14 mouse cellular contexts compared by ENCODE assay signal in genomic region chr3:38261326-38262075, GRCm38 (mm10).
A peak's percentile ranks its signal among the peaks of the same experiment; 100 is the strongest.
DNase-seq lines count a peak whose midpoint lies in the region; ATAC-seq and TF ChIP-seq lines count a peak whose summit lies in the region.
"Had no signal": no experiment of that assay in that cellular context is flagged by ENCODE, and none has a peak within 500 bp of the region (broad histone marks: within the 10 kb centered on the region; RNA-seq: fewer than 3 reads in every experiment).

No protein-coding gene starts in this region.

- H3K36me3 ChIP-seq in hindbrain, embryonic 10.5 days = no peaks in the 10 kb centered on the region
- no peaks in the 10 kb centered on the region for H3K36me3 ChIP-seq in midbrain, embryonic 14.5 days (ENCODE audit: control insufficient read depth, insufficient read depth, low read length)
- no peaks in the 10 kb centered on the region for H3K36me3 ChIP-seq in kidney, embryonic 14.5 days (ENCODE audit: control insufficient read depth, insufficient read depth, low read length)
- H3K36me3 ChIP-seq: limb, embryonic 12.5 days had no signal

- ATAC-seq in midbrain, embryonic 14.5 days (ENCODE audit: low FRiP score, low TSS enrichment) = peak; percentile 62; the same call in 1 of the 2 replicates
- ATAC-seq in megakaryocyte, adult 5-6 weeks (ENCODE audit: poor library complexity, severe bottlenecking) = no peak
- ATAC-seq in kidney, embryonic 14.5 days (ENCODE audit: low FRiP score, low TSS enrichment) = no peak

- H3K4me2 ChIP-seq in midbrain, embryonic 14.5 days (ENCODE audit: low read length) = no peak overlapping the region
- H3K4me2 ChIP-seq in kidney, embryonic 14.5 days (replicated peaks; ENCODE audit: low read depth, low read length) = no peak overlapping the region
- H3K4me2 ChIP-seq: limb, embryonic 12.5 days; lung, embryonic 14.5 days had no signal

- DNase-seq in left cerebral cortex, adult 11 months (ENCODE audit: low spot score) = peak; percentile 6
- DNase-seq in left cerebral cortex, postnatal 36 days (ENCODE audit: low spot score in 2 of 2) = no peak
- no peak for DNase-seq in hindbrain, embryonic 10.5 days (ENCODE audit: low spot score)
- peak; percentile 51 for DNase-seq in midbrain, embryonic 14.5 days
- no peak for DNase-seq in gastrocnemius, postnatal 14 days
- DNase-seq: cerebellum, postnatal 25 days; heart, adult 18-20 months; kidney, postnatal 25 days; lung, embryonic 14.5 days; retina, postnatal 1 day had no signal

- H3K9me3 ChIP-seq in hindbrain, embryonic 10.5 days = peaks cover 3% of the 10 kb centered on the region; the same call in 1 of the 2 replicates
- H3K9me3 ChIP-seq in midbrain, embryonic 14.5 days (ENCODE audit: control insufficient read depth, low read length) = no peaks in the 10 kb centered on the region
- no peaks in the 10 kb centered on the region for H3K9me3 ChIP-seq in kidney, embryonic 14.5 days (ENCODE audit: control insufficient read depth, low read length)

- no peaks in the 10 kb centered on the region for H3K27me3 ChIP-seq in hindbrain, embryonic 10.5 days (ENCODE audit: insufficient read depth, poor library complexity, severe bottlenecking)
- no peaks in the 10 kb centered on the region for H3K27me3 ChIP-seq in midbrain, embryonic 14.5 days (ENCODE audit: control insufficient read depth, insufficient read depth, low read length)
- H3K27me3 ChIP-seq in kidney, embryonic 14.5 days (ENCODE audit: control insufficient read depth, insufficient read depth, low read length) = no peaks in the 10 kb centered on the region
- H3K27me3 ChIP-seq: limb, embryonic 12.5 days had no signal

- no peak for TF ChIP-seq POLR2A in embryonic fibroblast, embryonic 13.5 days (IDR thresholded peaks at IDR 0.05; ENCODE audit: low read depth, low read length)

- no peak for TF ChIP-seq CTCF in embryonic fibroblast, embryonic 13.5 days (IDR thresholded peaks at IDR 0.05; ENCODE audit: borderline replicate concordance, insufficient read depth, low read length)

- intact Hi-C loops in left cerebral cortex, postnatal 36 days (cut with DNase I) = no loop called here
- intact Hi-C loops in gastrocnemius, postnatal 14 days (cut with DNase I; ENCODE audit: low total_unique reads) = no loop called here

- 0 out of 2 replicates have a peak overlapping the region, but pooled peaks have one; percentile 14 for H3K27ac ChIP-seq in embryonic fibroblast, embryonic 13.5 days (ENCODE audit: insufficient read depth, low read length)
- peak overlapping the region; percentile 66; the same call in 1 of the 2 replicates for H3K27ac ChIP-seq in hindbrain, embryonic 10.5 days
- no peak overlapping the region for H3K27ac ChIP-seq in midbrain, embryonic 14.5 days (replicated peaks; ENCODE audit: low read depth, low read length)
- H3K27ac ChIP-seq in kidney, embryonic 14.5 days (ENCODE audit: low read depth, low read length) = no peak overlapping the region
- H3K27ac ChIP-seq: limb, embryonic 12.5 days had no signal

- no peaks in the 10 kb centered on the region; the same call in 1 of the 2 replicates for H3K4me1 ChIP-seq in embryonic fibroblast, embryonic 13.5 days (ENCODE audit: control insufficient read depth, insufficient read depth, low read length)
- peaks cover 49% of the 10 kb centered on the region for H3K4me1 ChIP-seq in hindbrain, embryonic 10.5 days (replicated peaks)
- peaks cover 11% of the 10 kb centered on the region for H3K4me1 ChIP-seq in midbrain, embryonic 14.5 days (ENCODE audit: control insufficient read depth, insufficient read depth, low read length)
- H3K4me1 ChIP-seq in kidney, embryonic 14.5 days (ENCODE audit: control insufficient read depth, insufficient read depth, low read length) = no peaks in the 10 kb centered on the region

- H3K4me3 ChIP-seq in embryonic fibroblast, embryonic 13.5 days (ENCODE audit: insufficient read depth, low read length) = no peak overlapping the region
- H3K4me3 ChIP-seq in hindbrain, embryonic 10.5 days = no peak overlapping the region
- H3K4me3 ChIP-seq in midbrain, embryonic 14.5 days (replicated peaks; ENCODE audit: low read depth, low read length) = no peak overlapping the region
- H3K4me3 ChIP-seq in kidney, embryonic 14.5 days (ENCODE audit: low read length) = no peak overlapping the region
- H3K4me3 ChIP-seq: limb, embryonic 12.5 days had no signal

- 63% methylated on average over 11 of the region's 11 CpGs for WGBS in hindbrain, embryonic 10.5 days
- WGBS in midbrain, embryonic 14.5 days = 46% methylated on average over 11 of the region's 11 CpGs
- 77% methylated on average over 11 of the region's 11 CpGs for WGBS in kidney, embryonic 14.5 days

- H3K9ac ChIP-seq in midbrain, embryonic 14.5 days (replicated peaks; ENCODE audit: low read length) = no peak overlapping the region
- no peak overlapping the region for H3K9ac ChIP-seq in kidney, embryonic 14.5 days (ENCODE audit: low read depth, low read length)
- H3K9ac ChIP-seq: limb, embryonic 12.5 days; lung, embryonic 14.5 days had no signal

Comparison
In these comparisons a context has a peak if more than half of its experiments do, and no peak if none do; other contexts are left out.
1. DNase-seq: peak in left cerebral cortex, adult 11 months (single experiment) and midbrain, embryonic 14.5 days (single experiment); none in left cerebral cortex, postnatal 36 days (0 of 2), hindbrain, embryonic 10.5 days (single experiment) and gastrocnemius, postnatal 14 days (single experiment).
2. H3K27ac ChIP-seq: peak in embryonic fibroblast, embryonic 13.5 days (single experiment) and hindbrain, embryonic 10.5 days (single experiment); none in midbrain, embryonic 14.5 days (single experiment) and kidney, embryonic 14.5 days (single experiment).